In the genomic region with DNA sequence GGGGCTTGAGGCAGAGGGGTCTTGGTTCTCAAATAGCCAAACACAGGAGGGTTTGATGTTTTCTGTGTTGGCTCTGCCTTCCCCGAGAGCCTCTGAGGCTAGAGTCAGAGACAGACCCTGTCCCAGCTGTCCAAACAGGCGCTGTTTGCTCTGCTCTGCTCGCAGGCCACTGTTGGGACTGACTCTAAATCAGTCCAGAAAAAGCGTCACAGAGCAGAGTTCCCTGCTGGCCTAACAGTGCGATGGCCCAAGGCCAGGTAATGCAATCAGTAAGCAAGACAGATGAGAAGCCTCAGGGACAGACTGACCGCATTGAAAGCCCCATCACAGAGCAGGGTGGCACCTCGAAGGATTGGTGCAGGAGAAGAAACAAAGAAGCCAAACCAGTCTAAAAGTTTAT, we compare ENCODE assay signal across 15 mouse cellular contexts. TPM values are rescaled to one million over a fixed set of nuclear protein-coding genes. Genes with fewer than 3 reads are reported as not detected.
A peak's percentile ranks its signal among the peaks of the same experiment; 100 is the strongest.
DNase-seq lines count a peak whose midpoint lies in the region; ATAC-seq and TF ChIP-seq lines count a peak whose summit lies in the region.
"Had no signal": no experiment of that assay in that cellular context is flagged by ENCODE, and none has a peak within 500 bp of the region (broad histone marks: within the 10 kb centered on the region; RNA-seq: fewer than 3 reads in every experiment).

No protein-coding gene starts in this region.

- ATAC-seq in lung, embryonic 14.5 days (ENCODE audit: insufficient read depth): no peak
- ATAC-seq: forebrain, postnatal 0 days had no signal

- TF ChIP-seq POLR2A in lung, adult 2 months (IDR thresholded peaks at IDR 0.05; ENCODE audit: borderline replicate concordance, extremely low read depth, low read depth, low read length): no peak

- no peak overlapping the region for H3K9ac ChIP-seq in lung, embryonic 14.5 days
- H3K9ac ChIP-seq: forebrain, postnatal 0 days; neural tube, embryonic 13.5 days had no signal

- 53% methylated on average over 7 of the region's 7 CpGs for WGBS in lung, embryonic 14.5 days
- 57% methylated on average over 7 of the region's 7 CpGs for WGBS in lung, adult 2 months

- H3K4me2 ChIP-seq in lung, embryonic 14.5 days: no peak overlapping the region
- H3K4me2 ChIP-seq: neural tube, embryonic 13.5 days had no signal

- no peaks in the 10 kb centered on the region for H3K4me1 ChIP-seq in lung, embryonic 14.5 days (ENCODE audit: insufficient read depth)
- H3K4me1 ChIP-seq in lung, adult 2 months (ENCODE audit: control insufficient read depth, insufficient read depth, low read length): no peaks in the 10 kb centered on the region

- peaks cover 55% of the 10 kb centered on the region for H3K36me3 ChIP-seq in lung, embryonic 14.5 days (ENCODE audit: insufficient read depth)

- TF ChIP-seq CTCF in lung, embryonic 14.5 days (IDR thresholded peaks at IDR 0.05; ENCODE audit: low read depth): no peak
- no peak for TF ChIP-seq CTCF in lung, adult 2 months (IDR thresholded peaks at IDR 0.05; ENCODE audit: insufficient read depth, low read length)

- no peaks in the 10 kb centered on the region for H3K9me3 ChIP-seq in lung, embryonic 14.5 days (ENCODE audit: low read depth, low read length)
- H3K9me3 ChIP-seq: neural tube, embryonic 13.5 days had no signal

- DNase-seq in heart, postnatal 10 days: peak; percentile 49 to 62
- DNase-seq in heart, adult 8-10 months (ENCODE audit: low spot score): no peak
- DNase-seq in lung, embryonic 14.5 days: no peak
- no peak for DNase-seq in lung, adult 2 months
- peak; percentile 42 for DNase-seq in embryo, embryonic 11 days
- DNase-seq in lung, postnatal 10 days: peak; percentile 53
- DNase-seq in left cerebral cortex, postnatal 25 days (ENCODE audit: low spot score in 2 of 2): no peak
- no peak for DNase-seq in frontal cortex, postnatal 14 days (ENCODE audit: low spot score in 2 of 2)
- DNase-seq: forebrain, postnatal 0 days had no signal

- no peaks in the 10 kb centered on the region for H3K27me3 ChIP-seq in lung, embryonic 14.5 days (ENCODE audit: insufficient read depth, low read length)
- H3K27me3 ChIP-seq: neural tube, embryonic 13.5 days had no signal

- peak overlapping the region; percentile 8; the same call in 1 of the 2 replicates for H3K27ac ChIP-seq in lung, embryonic 14.5 days (ENCODE audit: low read depth)

- H3K4me3 ChIP-seq in lung, embryonic 14.5 days (ENCODE audit: low read depth, low read length): no peak overlapping the region
- no peak overlapping the region for H3K4me3 ChIP-seq in lung, adult 2 months (replicated peaks; ENCODE audit: extremely low read depth, low read depth, low read length)
- H3K4me3 ChIP-seq: neural tube, embryonic 13.5 days had no signal

- intact Hi-C loops in heart, postnatal 10 days (cut with DNase I): loop anchor here (10.0 kb wide), 2 partner anchors 335 to 465 kb away; a partner anchor contains a TSS
- intact Hi-C loops in left cerebral cortex, postnatal 25 days (cut with DNase I): no loop called here

RNA-seq across cellular contexts. Expression of a gene that starts 12.2 kb away (rescaled TPM):
- 10 to 100 TPM in 1 of 2 experiments, 1 to 10 TPM in 1; 9.7 to 12.2 TPM for total RNA-seq in heart, postnatal 10 days (2021)
- total RNA-seq in heart, adult 8-10 months (2022): 10 to 100 TPM in 2 of 4 experiments, 1 to 10 TPM in 2; 6.5 to 10.8 (median 9.4) TPM
- 42.7 and 44.3 TPM in 2 replicates for polyA plus RNA-seq in lung, embryonic 14.5 days (2014; fragmentation: Nextera tagmentation; extraction: Ambion mirVana)
- 0.37 and 1.4 TPM in 2 replicates for polyA plus RNA-seq in lung, adult 2 months (2012; rRNA removed)
- total RNA-seq in left cerebral cortex, postnatal 25 days (2021): 10 to 100 TPM; 23.3 to 24.3 TPM

RNA-seq across cellular contexts. Expression of a gene that starts 17.0 kb away (rescaled TPM):
- total RNA-seq in heart, postnatal 10 days (2021): 10 to 100 TPM; 52.7 to 57.4 TPM
- 10 to 100 TPM; 37.5 to 47.2 (median 42.3) TPM for total RNA-seq in heart, adult 8-10 months (2022)
- polyA plus RNA-seq in lung, embryonic 14.5 days (2014; fragmentation: Nextera tagmentation; extraction: Ambion mirVana): 45.7 and 47.0 TPM in 2 replicates
- 118 and 184 TPM in 2 replicates for polyA plus RNA-seq in lung, adult 2 months (2012; rRNA removed)
- total RNA-seq in left cerebral cortex, postnatal 25 days (2021): 10 to 100 TPM; 33.1 to 33.5 TPM

RNA-seq across cellular contexts. Expression of a gene that starts 23.0 kb away (rescaled TPM):
- under 1 TPM; 0.42 to 0.55 TPM for total RNA-seq in heart, postnatal 10 days (2021)
- 1 to 10 TPM in 1 of 4 experiments, under 1 TPM in 2, not detected in 1; 0.41 to 1.1 (median 0.84) TPM for total RNA-seq in heart, adult 8-10 months (2022)
- polyA plus RNA-seq in lung, embryonic 14.5 days (2014; fragmentation: Nextera tagmentation; extraction: Ambion mirVana): not detected in 2 replicates
- polyA plus RNA-seq in lung, adult 2 months (2012; rRNA removed): not detected in 2 replicates
- 10 to 100 TPM; 13.7 to 14.1 TPM for total RNA-seq in left cerebral cortex, postnatal 25 days (2021)
- polyA plus RNA-seq: embryonic facial prominence, embryonic 11.5 days; heart, postnatal 0 days; lung, embryonic 16.5 days; neural tube, embryonic 13.5 days; small intestine, adult 2 months; thymus, postnatal 0 days had no signal

RNA-seq across cellular contexts. Expression of a gene that starts 45.7 kb away (rescaled TPM):
- total RNA-seq in heart, postnatal 10 days (2021): 10 to 100 TPM; 33.5 to 38.7 TPM
- total RNA-seq in heart, adult 8-10 months (2022): 10 to 100 TPM; 41.3 to 52.2 (median 46.7) TPM
- polyA plus RNA-seq in lung, embryonic 14.5 days (2014; fragmentation: Nextera tagmentation; extraction: Ambion mirVana): 26.3 and 29.7 TPM in 2 replicates
- polyA plus RNA-seq in lung, adult 2 months (2012; rRNA removed): 15.2 and 19.4 TPM in 2 replicates
- total RNA-seq in left cerebral cortex, postnatal 25 days (2021): 10 to 100 TPM; 54.9 to 58.6 TPM

RNA-seq across cellular contexts. Expression of a gene that starts 49.9 kb away (rescaled TPM):
- total RNA-seq in heart, postnatal 10 days (2021): 10 to 100 TPM; 26.5 to 27.2 TPM
- total RNA-seq in heart, adult 8-10 months (2022): 10 to 100 TPM; 22.9 to 27.2 (median 24.1) TPM
- 39.6 and 43.7 TPM in 2 replicates for polyA plus RNA-seq in lung, embryonic 14.5 days (2014; fragmentation: Nextera tagmentation; extraction: Ambion mirVana)
- 36.3 and 39.2 TPM in 2 replicates for polyA plus RNA-seq in lung, adult 2 months (2012; rRNA removed)
- total RNA-seq in left cerebral cortex, postnatal 25 days (2021): 10 to 100 TPM; 45.5 to 47.0 TPM

Comparison
In these comparisons a context has a peak if more than half of its experiments do, and no peak if none do; other contexts are left out.
1. DNase-seq: peak in heart, postnatal 10 days (2 of 2), embryo, embryonic 11 days (single experiment) and lung, postnatal 10 days (single experiment); none in heart, adult 8-10 months (single experiment), lung, embryonic 14.5 days (single experiment), lung, adult 2 months (single experiment), left cerebral cortex, postnatal 25 days (0 of 2) and frontal cortex, postnatal 14 days (0 of 2).
2. RNA of a gene that starts 23.0 kb away (total RNA-seq): 13.7 to 14.1 TPM in left cerebral cortex, postnatal 25 days; 0.41 to 1.1 TPM in heart, adult 8-10 months and 0.42 to 0.55 TPM in heart, postnatal 10 days; every median in the first group is over 4 times any median in the second.